Mouse (Mus musculus) C2C12 (cell line): ENCODE results near the gene Sh2d6. TPM values are rescaled to one million over a fixed set of nuclear protein-coding genes. Genes with fewer than 3 reads are reported as not detected.
"Not testable (repeated sequence)": the region's sequence is repeated elsewhere in the genome, so short reads cannot be mapped to it uniquely, and the experiment has no call there.

Source experiments
- H3K27me3 ChIP-seq: one replicate; pipeline ENCODE4 v1.6.1; 2011; ENCODE audit not compliant: control insufficient read depth, insufficient read depth, insufficient read length
- H3K36me3 ChIP-seq: one replicate; pipeline ENCODE4 v1.6.1; 2011; ENCODE audit not compliant: control insufficient read depth, insufficient read depth
- H3K4me3 ChIP-seq: one replicate; pipeline ENCODE4 v1.5.1; 2011; ENCODE audit warnings: mild to moderate bottlenecking, control low read depth; ENCODE audit not compliant: poor library complexity, insufficient read depth, severe bottlenecking
- H3K79me2 ChIP-seq: one replicate; pipeline ENCODE4 v1.6.1; 2011; ENCODE audit not compliant: control insufficient read depth, insufficient read depth
- H3K79me3 ChIP-seq: one replicate; pipeline ENCODE4 v1.6.1; 2011; ENCODE audit warnings: low read depth, control low read depth
- H3ac ChIP-seq: one replicate; pipeline ENCODE3; 2011; ENCODE audit warnings: low read depth; ENCODE audit not compliant: control insufficient read depth, insufficient read length
- CEBPB ChIP-seq: IDR thresholded peaks from one replicate; pipeline ENCODE4 v1.6.1; 2011; ENCODE audit warnings: low read depth, mild to moderate bottlenecking, control low read depth, moderate library complexity
- CTCF ChIP-seq: IDR thresholded peaks from one replicate; pipeline ENCODE4 v1.5.1; 2011; ENCODE audit not compliant: control insufficient read depth, insufficient read depth, insufficient read length
- FOSL1 ChIP-seq: IDR thresholded peaks from one replicate; pipeline ENCODE4 v1.8.0; 2011; ENCODE audit warnings: mild to moderate bottlenecking, low read length; ENCODE audit not compliant: poor library complexity, insufficient read depth, severe bottlenecking
- MAX ChIP-seq: IDR thresholded peaks from one replicate; pipeline ENCODE4 v1.6.1; 2011; ENCODE audit warnings: mild to moderate bottlenecking, control low read depth
- MYOD1 ChIP-seq: IDR thresholded peaks from one replicate; pipeline ENCODE4 v1.6.1; 2011; ENCODE audit warnings: low read depth; ENCODE audit not compliant: control insufficient read depth, insufficient read length
- MYOG ChIP-seq: IDR thresholded peaks from one replicate; pipeline ENCODE4 v1.6.1; 2011; ENCODE audit not compliant: control insufficient read depth, insufficient read length; ENCODE audit errors: extremely low read depth
- USF1 ChIP-seq: IDR thresholded peaks from one replicate; pipeline ENCODE4 v1.6.1; 2011; ENCODE audit warnings: low read depth, mild to moderate bottlenecking, control low read depth, moderate library complexity
- polyA plus RNA-seq: library from polyadenylated mRNA; unstranded; fragments of >200 nt; fragmentation: generic; extraction: Trizol; gene quantifications from one replicate; pipeline ENCODE4 v1.2.1, GENCODE M21; 2012; ENCODE audit warnings: missing spikeins

The Sh2d6 gene
- polyA plus RNA-seq, 1 experiment = 0.26 TPM

DNA sequence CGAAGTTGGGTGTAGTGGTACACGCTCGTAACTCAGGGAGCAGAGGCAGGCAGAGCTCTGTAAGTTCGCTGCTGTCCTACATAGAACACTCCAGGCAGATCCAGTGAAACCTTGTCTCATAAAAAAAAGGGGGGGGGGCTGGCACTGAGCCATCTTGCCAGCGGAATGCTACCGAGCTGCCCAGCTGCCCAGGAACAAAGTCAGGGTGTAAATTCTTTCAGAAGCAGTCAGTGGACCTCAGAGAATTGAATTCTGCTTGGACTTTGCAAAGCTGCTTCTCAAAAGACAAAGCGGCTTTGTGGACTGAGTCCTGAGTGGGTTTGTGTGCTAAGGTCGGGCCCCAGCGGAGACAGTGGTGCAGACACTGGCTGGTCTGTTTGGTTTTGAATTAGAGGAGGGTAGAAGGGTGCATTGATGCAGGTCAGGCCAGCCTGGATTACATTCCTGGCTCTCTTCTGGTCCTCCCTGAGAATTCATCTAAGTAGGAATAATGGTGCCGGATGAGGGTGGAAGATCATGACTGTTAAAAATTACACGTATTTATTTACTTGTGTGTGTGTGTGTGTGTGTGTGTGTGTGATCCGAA is 21.9 kb upstream of the Sh2d6 start:
- Histone ChIP-seq H3K79me2 (no peaks in the 10 kb centered on the region), H3K4me3 (no peak overlapping the region), H3K79me3 (peaks cover 1% of the 10 kb centered on the region), H3ac (no peak overlapping the region), H3K27me3 (no peaks in the 10 kb centered on the region), H3K36me3 (no peaks in the 10 kb centered on the region)
- no peak for TF ChIP-seq MAX
- TF ChIP-seq CEBPB = no peak
- TF ChIP-seq USF1 = no peak
- TF ChIP-seq FOSL1 = no peak
- TF ChIP-seq MYOG = no peak
- TF ChIP-seq MYOD1 = no peak
- TF ChIP-seq CTCF = no peak

DNA sequence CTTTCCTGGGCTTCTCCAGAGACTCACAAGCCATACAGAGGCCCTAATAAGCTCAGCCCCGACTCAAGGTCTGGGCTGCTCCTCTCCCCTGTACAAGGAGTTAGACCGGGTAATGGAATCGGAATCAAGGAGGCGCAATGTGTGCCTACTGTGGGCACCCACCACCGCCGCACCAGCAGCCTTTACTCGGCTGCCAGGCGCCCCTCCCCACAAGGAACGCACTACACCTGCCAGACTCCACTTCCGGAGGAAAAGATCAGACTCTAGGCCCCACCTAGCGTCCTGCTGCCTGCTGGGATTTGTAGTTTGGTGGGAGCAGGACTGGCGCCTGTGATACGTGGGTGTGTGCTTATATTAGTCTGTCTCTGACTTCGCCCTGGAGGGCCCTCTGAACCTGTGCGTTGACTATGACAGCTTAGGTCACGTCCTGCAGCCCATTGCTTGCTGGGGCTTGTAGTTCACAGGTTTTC is 17.1 kb upstream of the Sh2d6 start:
- Histone ChIP-seq H3K36me3 (no peaks in the 10 kb centered on the region), H3K4me3 (peak overlapping the region; percentile 21), H3K27me3 (no peaks in the 10 kb centered on the region), H3K79me2 (no peaks in the 10 kb centered on the region), H3K79me3 (no peaks in the 10 kb centered on the region), H3ac (peak overlapping the region; percentile 83)
- TF ChIP-seq CTCF = no peak
- no peak for TF ChIP-seq MYOD1
- TF ChIP-seq USF1 = no peak
- TF ChIP-seq MYOG = no peak
- TF ChIP-seq MAX = no peak
- TF ChIP-seq FOSL1 = no peak
- TF ChIP-seq CEBPB = no peak

DNA sequence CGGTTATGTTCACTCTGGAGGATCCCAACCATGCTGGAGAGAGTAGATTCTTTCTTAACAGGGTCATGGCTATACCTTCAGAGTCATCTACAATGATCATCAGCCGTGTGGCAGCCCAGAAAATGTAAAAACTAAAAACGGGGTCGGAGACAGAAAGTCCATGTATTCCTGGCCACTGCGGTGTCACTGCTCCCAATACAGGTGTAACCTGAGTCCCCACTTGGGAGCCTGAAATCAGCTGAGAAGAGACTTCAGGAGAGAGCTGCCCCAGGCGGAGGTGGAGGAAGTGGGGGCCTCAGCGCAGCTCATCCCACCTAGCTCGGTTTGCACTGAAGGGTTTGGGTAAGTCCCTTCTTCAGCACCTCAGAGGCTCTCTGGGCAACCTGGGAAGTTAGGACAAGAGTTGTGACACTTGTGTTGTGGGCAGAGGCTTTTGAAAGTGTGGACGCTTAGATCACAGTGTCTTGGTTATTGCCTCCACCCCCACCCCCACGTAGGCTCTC is 16.5 kb upstream of the Sh2d6 start:
- H3K79me3 ChIP-seq = no peaks in the 10 kb centered on the region
- peak overlapping the region; percentile 83 for H3ac ChIP-seq
- H3K36me3 ChIP-seq = no peaks in the 10 kb centered on the region
- peak overlapping the region; percentile 21 for H3K4me3 ChIP-seq
- H3K79me2 ChIP-seq = no peaks in the 10 kb centered on the region
- TF ChIP-seq MYOD1 (no peak), MAX (no peak), CTCF (no peak), USF1 (no peak), CEBPB (no peak), MYOG (no peak), FOSL1 (no peak)
- no peaks in the 10 kb centered on the region for H3K27me3 ChIP-seq

DNA sequence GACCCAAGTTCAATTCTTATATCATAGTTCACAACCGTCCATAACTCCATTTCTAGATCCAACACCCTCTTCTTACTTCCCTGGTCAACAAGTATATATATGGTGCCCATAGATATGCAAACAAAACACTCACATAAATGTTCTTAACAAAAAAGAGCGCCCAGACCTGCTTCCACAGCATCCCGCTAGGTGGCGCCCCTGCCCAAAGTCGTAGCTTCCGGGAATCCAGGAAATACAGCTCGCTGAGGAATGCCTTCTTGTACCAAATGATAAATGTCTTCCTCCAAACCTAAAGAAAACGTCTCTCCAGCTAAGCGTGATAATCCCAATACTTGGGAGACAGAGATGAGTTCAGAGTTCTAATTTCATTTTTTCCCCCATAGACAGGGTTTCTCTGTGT is 13.7 kb upstream of the Sh2d6 start:
- no peak overlapping the region for H3K4me3 ChIP-seq
- no peaks in the 10 kb centered on the region for H3K79me3 ChIP-seq
- no peak for TF ChIP-seq USF1
- TF ChIP-seq CEBPB = no peak
- TF ChIP-seq MYOD1 = no peak
- peak; percentile 48 for TF ChIP-seq CTCF
- no peak for TF ChIP-seq FOSL1
- TF ChIP-seq MYOG = no peak
- TF ChIP-seq MAX = no peak
- no peaks in the 10 kb centered on the region for H3K36me3 ChIP-seq
- H3K79me2 ChIP-seq = no peaks in the 10 kb centered on the region
- H3K27me3 ChIP-seq = no peaks in the 10 kb centered on the region
- no peak overlapping the region for H3ac ChIP-seq

DNA sequence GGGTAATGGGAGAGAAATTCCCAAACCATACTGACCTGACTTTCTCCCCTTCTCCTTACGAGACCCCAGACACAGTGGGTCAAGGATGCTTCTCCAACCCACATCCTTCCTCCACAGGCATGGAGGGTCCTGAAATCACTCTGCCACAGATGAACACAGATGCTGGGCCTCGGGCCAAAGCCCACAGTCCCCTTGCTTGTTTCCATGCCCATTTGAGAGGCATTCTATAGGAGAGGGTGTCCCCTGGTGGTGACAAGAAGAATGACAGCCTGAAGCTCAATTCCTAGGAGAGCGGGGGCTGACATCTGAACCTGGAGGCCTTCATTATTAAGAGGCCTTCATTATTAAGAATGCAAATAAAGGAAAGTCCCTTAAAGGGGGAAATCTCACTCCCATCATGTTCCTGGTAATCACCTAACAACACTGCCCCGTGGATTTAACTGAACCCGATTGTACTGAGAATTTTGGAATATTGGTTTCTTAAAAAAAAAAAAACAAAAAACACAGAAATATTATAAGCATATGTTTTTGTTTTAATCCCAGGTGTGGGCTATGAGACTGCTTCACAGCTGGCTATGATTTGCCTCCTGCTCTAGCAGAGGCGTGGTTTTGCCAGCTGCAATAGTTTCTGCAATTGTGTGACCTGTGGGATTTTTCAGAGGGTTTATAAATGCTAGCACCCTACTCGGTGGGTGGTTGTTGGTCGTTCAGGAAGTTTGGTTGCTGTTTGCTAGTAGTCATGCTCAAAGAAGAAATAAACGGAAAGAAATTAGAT is 12.7 kb upstream of the Sh2d6 start:
- H3ac ChIP-seq = no peak overlapping the region
- no peaks in the 10 kb centered on the region for H3K36me3 ChIP-seq
- TF ChIP-seq CTCF (peak; percentile 67), FOSL1 (no peak)
- no peaks in the 10 kb centered on the region for H3K79me3 ChIP-seq
- H3K4me3 ChIP-seq = no peak overlapping the region
- no peaks in the 10 kb centered on the region for H3K79me2 ChIP-seq
- H3K27me3 ChIP-seq = no peaks in the 10 kb centered on the region

DNA sequence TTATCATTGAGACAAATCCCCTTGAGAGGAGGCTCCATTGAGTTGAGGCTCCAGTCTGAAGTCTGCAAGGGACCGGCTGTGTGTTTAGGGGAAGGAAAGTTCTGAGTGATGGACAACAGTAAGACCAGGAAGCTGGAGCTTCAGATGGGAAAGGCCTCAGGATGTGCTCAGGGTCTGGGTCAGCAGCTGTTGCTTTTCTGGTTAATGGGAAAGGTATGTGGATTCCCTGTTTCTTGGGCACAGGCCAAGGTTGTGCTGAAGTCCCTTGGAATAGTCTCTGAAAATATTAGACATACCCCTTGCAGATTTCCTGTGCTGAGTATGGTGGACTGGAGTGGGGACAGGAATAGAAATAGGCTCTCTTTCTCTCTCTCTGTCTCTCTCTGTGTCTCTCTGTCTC is 12.0 kb upstream of the Sh2d6 start:
- H3K79me2 ChIP-seq, H3K4me3 ChIP-seq, H3K36me3 ChIP-seq, H3K79me3 ChIP-seq, H3ac ChIP-seq, H3K27me3 ChIP-seq: not testable (repeated sequence)
